Mouse (Mus musculus) heart, embryonic 13.5 days (tissue): ENCODE measurements around the gene Zc3h12c. TPM values are rescaled to one million over a fixed set of nuclear protein-coding genes. Genes with fewer than 3 reads are reported as not detected.

Experiments used
- ATAC-seq: fragments of 200-750 bp; cut with Nextera tagmentation; 2 replicates; pipeline ENCODE4 v1.8.0; 2017; ENCODE audit warnings: moderate TSS enrichment; ENCODE audit not compliant: insufficient number of reproducible peaks, low FRiP score, low TSS enrichment; ENCODE audit errors: extremely low read depth
- H3K27ac ChIP-seq: fragments of 300-500 bp; sonication (generic); replicated peaks from 2 replicates; pipeline ENCODE4 v1.5.1; 2015; ENCODE audit warnings: moderate library complexity, mild to moderate bottlenecking, inconsistent platforms
- H3K27me3 ChIP-seq: fragments of 300-500 bp; sonication (generic); replicated peaks from 2 replicates; pipeline ENCODE4 v1.6.1; 2015; ENCODE audit warnings: mild to moderate bottlenecking, inconsistent platforms
- H3K36me3 ChIP-seq: fragments of 300-500 bp; sonication (generic); 2 replicates; pipeline ENCODE4 v1.6.1; 2015; ENCODE audit warnings: mild to moderate bottlenecking, inconsistent platforms
- H3K4me1 ChIP-seq: fragments of 300-500 bp; sonication (generic); 2 replicates; pipeline ENCODE4 v1.6.1; 2015; ENCODE audit warnings: inconsistent platforms
- H3K4me2 ChIP-seq: fragments of 300-500 bp; sonication (generic); 2 replicates; pipeline ENCODE4 v1.6.1; 2015; ENCODE audit warnings: inconsistent platforms, mild to moderate bottlenecking, moderate library complexity
- H3K4me3 ChIP-seq: fragments of 300-500 bp; sonication (generic); 2 replicates; pipeline ENCODE4 v1.5.1; 2015; ENCODE audit warnings: moderate library complexity, mild to moderate bottlenecking, inconsistent platforms
- H3K9ac ChIP-seq: fragments of 300-500 bp; sonication (generic); 2 replicates; pipeline ENCODE4 v1.6.1; 2015; ENCODE audit warnings: inconsistent platforms, mild to moderate bottlenecking, moderate library complexity
- H3K9me3 ChIP-seq: fragments of 300-500 bp; sonication (generic); 2 replicates; pipeline ENCODE4 v1.6.1; 2016; ENCODE audit warnings: inconsistent platforms
- WGBS: fragments of 180-500 bp; shearing (Covaris S2); methylation state at CpG from one replicate; pipeline ENCODE4 v1.1.7; 2015; ENCODE audit warnings: mixed read lengths; 5-methylcytosine and 5-hydroxymethylcytosine counted together
- polyA plus RNA-seq: library from polyadenylated mRNA; unstranded; fragments of >200 nt; fragmentation: Nextera tagmentation; extraction: Ambion mirVana; gene quantifications from 2 replicates; pipeline ENCODE4 v1.2.1, GENCODE M21; 2015

The Zc3h12c gene
- polyA plus RNA-seq, 1 experiment from 2014 or later, result 2.4 TPM

GRCm38 (mm10) chr9:52102060-52102844 lies 66.1 kb downstream of the Zc3h12c start:
- ATAC-seq, result peak; percentile 42; the same call in 1 of the 2 replicates
- Histone ChIP-seq H3K36me3 (no peaks in the 10 kb centered on the region), H3K9ac (no peak overlapping the region), H3K9me3 (no peaks in the 10 kb centered on the region), H3K27me3 (no peaks in the 10 kb centered on the region), H3K4me2 (peak overlapping the region; percentile 39), H3K4me1 (peaks cover 36% of the 10 kb centered on the region), H3K27ac (peak overlapping the region; percentile 76), H3K4me3 (no peak overlapping the region)
- 42% methylated on average over 13 of the region's 13 CpGs for WGBS

- Histone ChIP-seq H3K27ac (no peak overlapping the region), H3K36me3 (no peaks in the 10 kb centered on the region), H3K4me1 (peaks cover 36% of the 10 kb centered on the region), H3K9me3 (no peaks in the 10 kb centered on the region), H3K9ac (no peak overlapping the region), H3K4me3 (no peak overlapping the region), H3K4me2 (no peak overlapping the region; the same call in 1 of the 2 replicates), H3K27me3 (no peaks in the 10 kb centered on the region)
- 79% methylated on average over 14 of the region's 14 CpGs for WGBS
- no peak for ATAC-seq
Observed at GRCm38 (mm10) chr9:52100426-52100825, 67.9 kb downstream of the Zc3h12c start.

- Histone ChIP-seq H3K36me3 (no peaks in the 10 kb centered on the region), H3K9me3 (no peaks in the 10 kb centered on the region), H3K4me3 (no peak overlapping the region), H3K4me2 (no peak overlapping the region), H3K4me1 (peaks cover 40% of the 10 kb centered on the region), H3K9ac (no peak overlapping the region), H3K27ac (no peak overlapping the region), H3K27me3 (no peaks in the 10 kb centered on the region)
- 1% methylated on average over 7 of the region's 7 CpGs for WGBS
- ATAC-seq, result no peak
Observed at GRCm38 (mm10) chr9:52098600-52098999, 69.8 kb downstream of the Zc3h12c start.

DNA sequence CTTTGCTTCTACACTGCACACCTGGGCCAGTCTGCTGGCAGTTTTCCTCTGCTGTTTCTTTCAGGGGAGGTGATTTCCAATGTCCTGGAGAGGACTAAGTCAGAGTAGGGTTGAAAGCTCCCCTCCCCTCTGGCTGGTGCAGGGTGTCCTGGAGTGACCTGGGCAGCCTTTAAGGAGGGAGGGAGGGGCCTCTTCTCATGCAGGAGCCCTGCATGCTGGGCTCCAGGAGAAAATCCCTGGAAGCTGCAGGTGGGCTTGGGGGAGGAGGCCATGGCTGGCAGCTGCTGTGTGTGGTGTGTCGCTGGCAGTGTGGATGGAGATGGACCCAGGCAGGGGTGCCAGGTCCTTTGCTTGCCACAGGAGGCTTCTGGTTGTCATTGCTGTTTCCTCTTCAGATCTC lies 71.0 kb downstream of the Zc3h12c start:
- no peak overlapping the region for H3K9ac ChIP-seq
- no peaks in the 10 kb centered on the region for H3K36me3 ChIP-seq
- no peak overlapping the region for H3K4me2 ChIP-seq
- H3K27me3 ChIP-seq, result no peaks in the 10 kb centered on the region
- H3K27ac ChIP-seq, result no peak overlapping the region
- H3K4me1 ChIP-seq, result peaks cover 40% of the 10 kb centered on the region
- no peaks in the 10 kb centered on the region for H3K9me3 ChIP-seq
- WGBS, result 47% methylated on average over 1 of the region's 1 CpGs
- H3K4me3 ChIP-seq, result no peak overlapping the region
- no peak for ATAC-seq

GRCm38 (mm10) chr9:52095666-52096065 lies 72.7 kb downstream of the Zc3h12c start:
- H3K9ac ChIP-seq, result no peak overlapping the region
- no peak overlapping the region for H3K4me2 ChIP-seq
- H3K27ac ChIP-seq, result no peak overlapping the region
- 0 out of 2 replicates have a peak, but pooled peaks cover 5% of the 10 kb centered on the region for H3K36me3 ChIP-seq
- no peaks in the 10 kb centered on the region for H3K9me3 ChIP-seq
- no peaks in the 10 kb centered on the region for H3K27me3 ChIP-seq
- no peak overlapping the region for H3K4me3 ChIP-seq
- peaks cover 38% of the 10 kb centered on the region for H3K4me1 ChIP-seq
- 56% methylated on average over 3 of the region's 3 CpGs for WGBS
- ATAC-seq, result no peak

DNA sequence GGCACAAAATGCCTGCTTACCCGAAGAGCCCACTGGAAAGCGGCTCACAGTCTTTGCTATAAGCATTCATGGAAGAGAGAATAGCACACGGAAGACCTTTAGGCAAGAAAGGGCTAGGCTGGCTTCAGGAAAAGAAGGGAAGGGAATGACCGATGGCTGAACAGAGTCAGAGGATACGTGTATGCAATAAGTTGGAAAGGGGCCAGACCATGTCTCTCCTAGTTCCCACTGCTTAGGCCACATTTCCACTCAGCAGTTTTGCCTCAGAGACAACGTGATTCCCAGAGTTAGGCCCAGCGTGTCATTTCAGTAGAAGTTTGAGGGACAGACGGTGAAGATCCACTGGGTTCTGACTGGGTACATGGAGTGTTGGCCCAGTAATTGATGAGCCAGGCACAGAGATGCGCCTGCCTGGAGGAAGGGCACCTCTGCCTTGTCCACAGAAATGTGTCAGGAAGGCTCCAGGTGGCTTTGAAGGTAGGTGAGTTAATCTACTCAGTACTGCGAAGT lies 73.8 kb downstream of the Zc3h12c start:
- no peak for ATAC-seq
- 68% methylated on average over 10 of the region's 10 CpGs for WGBS

GRCm38 (mm10) chr9:52094016-52094415 lies 74.4 kb downstream of the Zc3h12c start:
- H3K9me3 ChIP-seq, result no peaks in the 10 kb centered on the region
- H3K4me2 ChIP-seq, result no peak overlapping the region
- peak overlapping the region; percentile 16; the same call in 1 of the 2 replicates for H3K9ac ChIP-seq
- no peak overlapping the region for H3K4me3 ChIP-seq
- peaks cover 38% of the 10 kb centered on the region for H3K4me1 ChIP-seq
- no peak for ATAC-seq
- 34% methylated on average over 5 of the region's 5 CpGs for WGBS
- H3K27ac ChIP-seq, result peak overlapping the region; percentile 53; the same call in 1 of the 2 replicates
- H3K36me3 ChIP-seq, result peaks cover 13% of the 10 kb centered on the region
- no peaks in the 10 kb centered on the region for H3K27me3 ChIP-seq

More for the DNA sequence above, 73.8 kb downstream of the Zc3h12c start:
- H3K4me1 ChIP-seq, result peaks cover 38% of the 10 kb centered on the region
- no peak overlapping the region for H3K4me3 ChIP-seq
- H3K36me3 ChIP-seq, result peaks cover 11% of the 10 kb centered on the region
- 0 out of 2 replicates have a peak overlapping the region, but pooled peaks have one; percentile 16 for H3K9ac ChIP-seq
- no peaks in the 10 kb centered on the region for H3K27me3 ChIP-seq
- H3K4me2 ChIP-seq, result no peak overlapping the region
- peak overlapping the region; percentile 53; the same call in 1 of the 2 replicates for H3K27ac ChIP-seq
- H3K9me3 ChIP-seq, result no peaks in the 10 kb centered on the region

GRCm38 (mm10) chr9:52093108-52093507 lies 75.3 kb downstream of the Zc3h12c start:
- no peaks in the 10 kb centered on the region for H3K27me3 ChIP-seq
- H3K36me3 ChIP-seq, result peaks cover 22% of the 10 kb centered on the region
- H3K9me3 ChIP-seq, result no peaks in the 10 kb centered on the region
- no peak overlapping the region for H3K9ac ChIP-seq
- 20% methylated on average over 8 of the region's 8 CpGs for WGBS
- H3K4me1 ChIP-seq, result peaks cover 36% of the 10 kb centered on the region
- ATAC-seq, result no peak; the same call in 1 of the 2 replicates
- H3K27ac ChIP-seq, result peak overlapping the region; percentile 53
- H3K4me2 ChIP-seq, result no peak overlapping the region
- no peak overlapping the region for H3K4me3 ChIP-seq

GRCm38 (mm10) chr9:52092311-52092710 lies 76.1 kb downstream of the Zc3h12c start:
- 66% methylated on average over 5 of the region's 5 CpGs for WGBS
- peaks cover 33% of the 10 kb centered on the region for H3K4me1 ChIP-seq
- ATAC-seq, result no peak

GRCm38 (mm10) chr9:52091752-52092151 lies 76.6 kb downstream of the Zc3h12c start:
- H3K27me3 ChIP-seq, result no peaks in the 10 kb centered on the region
- H3K4me2 ChIP-seq, result no peak overlapping the region
- H3K4me1 ChIP-seq, result peaks cover 32% of the 10 kb centered on the region
- H3K9me3 ChIP-seq, result no peaks in the 10 kb centered on the region
- H3K9ac ChIP-seq, result no peak overlapping the region
- H3K4me3 ChIP-seq, result no peak overlapping the region
- WGBS, result 82% methylated on average over 9 of the region's 9 CpGs
- H3K27ac ChIP-seq, result no peak overlapping the region
- no peak for ATAC-seq
- peaks cover 36% of the 10 kb centered on the region for H3K36me3 ChIP-seq

More at GRCm38 (mm10) chr9:52092311-52092710, 76.1 kb downstream of the Zc3h12c start:
- peak overlapping the region; percentile 53 for H3K27ac ChIP-seq
- H3K9me3 ChIP-seq, result no peaks in the 10 kb centered on the region
- H3K27me3 ChIP-seq, result no peaks in the 10 kb centered on the region
- no peak overlapping the region for H3K9ac ChIP-seq
- H3K36me3 ChIP-seq, result peaks cover 30% of the 10 kb centered on the region
- H3K4me2 ChIP-seq, result no peak overlapping the region
- H3K4me3 ChIP-seq, result no peak overlapping the region

DNA sequence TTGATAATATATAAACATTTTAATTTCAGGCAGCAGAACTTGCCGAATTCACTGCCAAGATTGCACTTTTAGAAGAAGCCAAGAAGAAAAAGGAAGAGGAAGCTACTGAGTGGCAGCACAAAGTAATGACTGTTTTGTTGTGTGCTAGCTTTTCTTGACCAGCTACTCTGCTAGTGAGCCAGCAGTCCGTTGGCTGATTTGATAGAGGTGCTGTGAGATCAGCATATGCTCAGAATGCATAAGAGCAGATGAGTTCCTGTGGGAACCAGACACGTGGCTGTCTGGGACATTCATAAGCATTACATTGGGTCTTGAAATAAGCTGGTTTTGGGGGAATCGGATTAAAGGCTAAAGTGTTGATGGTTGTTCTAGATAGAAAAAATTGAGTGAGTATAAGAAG lies 86.0 kb downstream of the Zc3h12c start:
- H3K36me3 ChIP-seq, result peaks cover 88% of the 10 kb centered on the region
- 73% methylated on average over 4 of the region's 4 CpGs for WGBS

More for the DNA sequence above, 86.0 kb downstream of the Zc3h12c start:
- Histone ChIP-seq H3K4me1 (no peaks in the 10 kb centered on the region), H3K4me2 (no peak overlapping the region), H3K4me3 (no peak overlapping the region), H3K27ac (no peak overlapping the region), H3K9ac (no peak overlapping the region), H3K27me3 (no peaks in the 10 kb centered on the region), H3K9me3 (no peaks in the 10 kb centered on the region)
- no peak for ATAC-seq
